Mouse (Mus musculus) kidney, embryonic 15.5 days (tissue): ENCODE results near the gene BC037034. TPM values are rescaled to one million over a fixed set of nuclear protein-coding genes. Genes with fewer than 3 reads are reported as not detected.
A peak's percentile ranks its signal among the peaks of the same experiment; 100 is the strongest.

Experiments used
- ATAC-seq: fragments of 200-750 bp; cut with Nextera tagmentation; replicated peaks from 2 replicates; pipeline ENCODE4 v1.8.0; 2017; ENCODE audit warnings: moderate TSS enrichment; ENCODE audit not compliant: low FRiP score
- H3K27ac ChIP-seq: fragments of 300-500 bp; sonication (generic); 2 replicates; pipeline ENCODE4 v1.5.1; 2015; ENCODE audit warnings: mild to moderate bottlenecking, inconsistent platforms
- H3K27me3 ChIP-seq: fragments of 300-500 bp; sonication (generic); 2 replicates; pipeline ENCODE4 v1.6.1; 2015; ENCODE audit warnings: inconsistent platforms
- H3K36me3 ChIP-seq: fragments of 300-500 bp; sonication (generic); 2 replicates; pipeline ENCODE4 v1.6.1; 2015; ENCODE audit warnings: inconsistent platforms
- H3K4me1 ChIP-seq: fragments of 300-500 bp; sonication (generic); 2 replicates; pipeline ENCODE4 v1.6.1; 2015; ENCODE audit warnings: inconsistent platforms
- H3K4me2 ChIP-seq: fragments of 300-500 bp; sonication (generic); 2 replicates; pipeline ENCODE4 v1.6.1; 2015; ENCODE audit warnings: moderate library complexity, mild to moderate bottlenecking, inconsistent platforms
- H3K4me3 ChIP-seq: fragments of 300-500 bp; sonication (generic); replicated peaks from 2 replicates; pipeline ENCODE4 v1.5.1; 2015; ENCODE audit warnings: mild to moderate bottlenecking, inconsistent platforms
- H3K9ac ChIP-seq: fragments of 300-500 bp; sonication (generic); 2 replicates; pipeline ENCODE4 v1.6.1; 2015; ENCODE audit warnings: mild to moderate bottlenecking, inconsistent platforms
- H3K9me3 ChIP-seq: fragments of 300-500 bp; sonication (generic); replicated peaks from 2 replicates; pipeline ENCODE4 v1.6.1; 2016; ENCODE audit warnings: inconsistent platforms
- WGBS: fragments of 180-500 bp; shearing (Covaris S2); methylation state at CpG from one replicate; pipeline ENCODE4 v1.1.7; 2015; ENCODE audit warnings: mixed read lengths; 5-methylcytosine and 5-hydroxymethylcytosine counted together
- polyA plus RNA-seq: library from polyadenylated mRNA; unstranded; fragments of >200 nt; fragmentation: Nextera tagmentation; extraction: Ambion mirVana; gene quantifications from 2 replicates; pipeline ENCODE4 v1.2.1, GENCODE M21; 2015

BC037034 gene
- 5.9 and 6.5 TPM in 2 replicates for polyA plus RNA-seq

DNA sequence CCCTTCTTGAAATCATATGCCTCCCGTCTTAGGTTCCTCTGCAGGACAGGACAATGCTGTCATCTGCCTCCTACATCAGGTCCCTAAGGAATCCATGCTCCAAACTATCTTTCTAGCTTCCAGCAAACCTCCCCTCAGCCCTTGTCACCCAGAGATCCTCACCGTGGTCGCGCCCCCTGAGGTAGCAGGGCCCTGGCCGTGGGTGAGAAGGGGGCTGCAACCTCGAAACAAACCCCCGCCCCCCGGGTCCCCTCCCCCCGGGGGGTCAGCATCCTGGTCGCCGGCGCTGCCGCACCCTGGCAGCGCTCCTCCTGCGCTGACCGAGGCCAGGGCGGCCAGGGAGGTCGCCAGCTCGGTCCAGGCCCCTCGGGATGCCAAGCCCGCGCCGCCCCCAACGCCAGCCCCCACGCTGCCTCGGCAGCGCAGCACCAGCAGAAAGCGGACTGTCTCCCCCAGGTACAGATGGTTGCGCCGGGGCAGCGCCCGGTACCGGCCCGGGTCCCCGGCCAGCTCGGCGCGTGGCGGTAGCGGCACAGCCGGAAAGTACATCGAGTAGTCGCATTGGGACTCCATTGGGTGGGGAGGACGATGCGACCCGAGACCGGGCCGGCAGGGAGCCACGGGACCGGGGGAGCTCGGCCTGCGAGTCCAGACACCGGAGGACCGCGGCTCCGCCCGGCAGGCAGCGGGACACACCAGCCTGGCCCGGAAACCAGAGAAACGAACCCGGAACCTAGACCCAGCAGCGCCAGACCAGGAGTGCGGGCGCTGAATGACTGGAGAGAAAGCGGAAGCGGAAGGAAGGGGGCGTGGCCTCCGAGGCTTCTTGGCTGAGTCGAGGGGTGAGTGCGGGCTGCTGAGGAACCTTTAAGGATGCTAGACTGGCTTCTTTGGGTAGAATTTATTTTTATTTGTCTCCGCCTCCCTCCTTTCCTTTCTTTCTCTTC, at the start of gene BC037034:
TSS of gene BC037034 (minus strand) at position 774 of the 947 bp plus-strand sequence.
- peak within 1 kb of the TSS; percentile 82 for H3K27ac ChIP-seq
- H3K27me3 ChIP-seq = no peaks in the 10 kb centered on the region
- peak within 1 kb of the TSS; percentile 92 for H3K9ac ChIP-seq
- peak within 1 kb of the TSS; percentile 79 for H3K4me3 ChIP-seq
- ATAC-seq = peak; percentile 92
- H3K4me1 ChIP-seq = peaks cover 37% of the 10 kb centered on the region
- H3K9me3 ChIP-seq = no peaks in the 10 kb centered on the region
- H3K4me2 ChIP-seq = peak within 1 kb of the TSS; percentile 85
- H3K36me3 ChIP-seq = peaks cover 51% of the 10 kb centered on the region
- WGBS = under 1% methylated on average over 64 of the region's 71 CpGs

DNA sequence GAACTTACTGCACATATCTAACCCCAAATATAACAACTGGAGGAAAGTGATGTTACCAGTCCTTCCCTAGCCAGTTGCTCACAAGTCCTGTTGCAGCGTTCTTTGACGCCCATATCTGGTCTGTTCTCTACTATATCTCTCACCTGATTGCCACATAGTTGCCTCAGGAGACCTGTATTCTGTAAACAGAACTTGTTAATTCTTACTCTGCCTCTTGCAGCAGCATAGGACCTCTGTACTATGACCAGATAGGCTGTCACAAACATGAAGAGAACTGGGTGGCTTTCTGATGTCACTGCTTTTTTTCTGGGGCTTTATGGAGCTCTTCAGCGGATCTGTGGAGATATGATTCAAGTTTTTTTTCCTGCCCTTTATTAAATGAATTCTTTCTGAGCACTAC, 49.0 kb upstream of the BC037034 start:
- Histone ChIP-seq H3K4me2 (no peak overlapping the region), H3K4me3 (no peak overlapping the region), H3K27ac (no peak overlapping the region), H3K4me1 (no peaks in the 10 kb centered on the region), H3K36me3 (no peaks in the 10 kb centered on the region), H3K27me3 (no peaks in the 10 kb centered on the region), H3K9me3 (no peaks in the 10 kb centered on the region), H3K9ac (no peak overlapping the region)
- ATAC-seq = no peak
- 88% methylated on average over 3 of the region's 3 CpGs for WGBS

GRCm38 (mm10) chr5:138299613-138300012, 35.8 kb upstream of the BC037034 start:
- no peaks in the 10 kb centered on the region for H3K4me1 ChIP-seq
- no peak for ATAC-seq
- 82% methylated on average over 2 of the region's 2 CpGs for WGBS

DNA sequence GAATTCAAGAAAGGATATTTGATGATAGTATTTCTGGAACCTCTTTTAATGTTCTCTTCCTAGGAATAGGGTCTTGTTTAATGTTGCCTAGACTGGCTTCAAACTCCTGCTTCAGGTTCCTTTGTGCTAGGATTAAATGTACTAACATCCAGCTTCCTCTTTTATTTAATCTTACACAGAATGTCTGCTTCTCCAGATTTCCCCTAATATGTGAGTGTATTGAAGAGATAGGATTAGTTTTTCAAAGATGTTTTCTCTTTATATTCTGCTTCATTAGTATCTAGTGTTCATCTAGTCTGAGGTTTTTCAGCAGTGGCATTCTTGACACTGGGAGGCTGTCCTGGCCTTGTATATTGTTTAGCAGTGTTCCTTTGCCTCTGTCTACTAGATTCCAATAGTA, 30.3 kb upstream of the BC037034 start:
- H3K36me3 ChIP-seq = no peaks in the 10 kb centered on the region
- H3K9me3 ChIP-seq = no peaks in the 10 kb centered on the region
- no peak overlapping the region for H3K27ac ChIP-seq
- H3K4me2 ChIP-seq = no peak overlapping the region
- ATAC-seq = no peak
- no peak overlapping the region for H3K9ac ChIP-seq
- H3K27me3 ChIP-seq = no peaks in the 10 kb centered on the region
- H3K4me3 ChIP-seq = no peak overlapping the region
- no peaks in the 10 kb centered on the region for H3K4me1 ChIP-seq

More at GRCm38 (mm10) chr5:138299613-138300012, 35.8 kb upstream of the BC037034 start:
- Histone ChIP-seq H3K9ac (no peak overlapping the region), H3K27me3 (no peaks in the 10 kb centered on the region), H3K27ac (no peak overlapping the region), H3K4me3 (no peak overlapping the region), H3K4me2 (no peak overlapping the region), H3K36me3 (no peaks in the 10 kb centered on the region), H3K9me3 (no peaks in the 10 kb centered on the region)

GRCm38 (mm10) chr5:138291638-138292037, 27.8 kb upstream of the BC037034 start:
- no peak for ATAC-seq
- Histone ChIP-seq H3K4me3 (no peak overlapping the region), H3K27ac (no peak overlapping the region), H3K9ac (no peak overlapping the region), H3K9me3 (no peaks in the 10 kb centered on the region), H3K4me2 (no peak overlapping the region), H3K27me3 (no peaks in the 10 kb centered on the region), H3K36me3 (no peaks in the 10 kb centered on the region), H3K4me1 (no peaks in the 10 kb centered on the region)
- 86% methylated on average over 1 of the region's 1 CpGs for WGBS

DNA sequence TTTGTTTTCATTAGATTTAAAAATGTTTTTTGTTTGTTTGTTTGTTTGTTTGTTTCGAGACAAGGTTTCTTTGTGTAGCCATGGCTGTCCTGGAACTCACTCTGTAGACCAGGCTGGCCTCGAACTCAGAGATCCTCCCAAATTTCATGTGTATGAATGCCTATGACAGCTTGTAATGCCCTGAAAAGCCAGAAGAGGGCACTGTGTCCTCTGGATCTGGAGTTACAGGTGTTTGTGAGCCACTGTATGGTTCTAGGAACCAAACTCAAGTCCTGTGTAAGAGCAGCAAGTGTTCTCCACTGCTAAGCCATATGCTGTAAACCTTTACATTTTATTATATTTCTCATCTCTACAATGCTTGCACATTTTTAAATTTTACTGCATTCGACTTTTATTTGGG, 24.0 kb upstream of the BC037034 start:
- Histone ChIP-seq H3K4me2 (no peak overlapping the region), H3K9ac (no peak overlapping the region), H3K36me3 (no peaks in the 10 kb centered on the region), H3K27ac (no peak overlapping the region), H3K9me3 (no peaks in the 10 kb centered on the region), H3K27me3 (no peaks in the 10 kb centered on the region), H3K4me3 (no peak overlapping the region), H3K4me1 (no peaks in the 10 kb centered on the region)
- ATAC-seq = no peak
- WGBS = 75% methylated on average over 3 of the region's 3 CpGs

GRCm38 (mm10) chr5:138283540-138283939, 19.7 kb upstream of the BC037034 start:
- ATAC-seq = no peak
- 61% methylated on average over 1 of the region's 1 CpGs for whole genome bisulfite sequencing
- peaks cover 7% of the 10 kb centered on the region; the same call in 1 of the 2 replicates for H3K9me3 ChIP-seq

DNA sequence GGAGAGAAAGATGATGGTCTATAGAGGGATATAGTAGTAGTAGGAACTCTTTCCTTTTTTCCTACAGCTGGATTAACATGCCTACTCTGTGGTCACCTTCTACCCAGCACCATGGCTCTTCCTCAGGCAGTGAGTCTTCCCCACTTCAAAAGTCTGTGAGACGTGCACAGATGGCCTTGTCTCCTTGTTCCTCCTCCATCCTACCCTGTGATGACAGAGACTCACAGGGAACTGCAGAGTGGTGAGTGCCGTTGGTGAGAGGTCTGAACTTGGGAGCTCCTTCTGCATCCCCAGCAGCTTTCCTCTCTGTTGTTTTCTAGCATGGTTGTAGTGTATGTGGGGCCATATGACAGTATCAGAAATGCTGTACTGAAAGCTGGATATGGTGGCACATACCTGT, 18.0 kb upstream of the BC037034 start:
- no peak overlapping the region for H3K27ac ChIP-seq
- H3K9me3 ChIP-seq = peaks cover 7% of the 10 kb centered on the region; the same call in 1 of the 2 replicates
- peaks cover 7% of the 10 kb centered on the region; the same call in 1 of the 2 replicates for H3K27me3 ChIP-seq
- H3K36me3 ChIP-seq = peaks cover 9% of the 10 kb centered on the region
- no peak overlapping the region for H3K9ac ChIP-seq
- WGBS = 73% methylated on average over 2 of the region's 2 CpGs
- ATAC-seq = no peak
- no peak overlapping the region for H3K4me3 ChIP-seq
- H3K4me2 ChIP-seq = no peak overlapping the region
- H3K4me1 ChIP-seq = peaks cover 22% of the 10 kb centered on the region

More at GRCm38 (mm10) chr5:138283540-138283939, 19.7 kb upstream of the BC037034 start:
- H3K27me3 ChIP-seq = peaks cover 7% of the 10 kb centered on the region; the same call in 1 of the 2 replicates
- peaks cover 14% of the 10 kb centered on the region for H3K4me1 ChIP-seq
- no peak overlapping the region for H3K4me3 ChIP-seq
- H3K36me3 ChIP-seq = no peaks in the 10 kb centered on the region
- H3K4me2 ChIP-seq = no peak overlapping the region
- no peak overlapping the region for H3K9ac ChIP-seq
- no peak overlapping the region for H3K27ac ChIP-seq

DNA sequence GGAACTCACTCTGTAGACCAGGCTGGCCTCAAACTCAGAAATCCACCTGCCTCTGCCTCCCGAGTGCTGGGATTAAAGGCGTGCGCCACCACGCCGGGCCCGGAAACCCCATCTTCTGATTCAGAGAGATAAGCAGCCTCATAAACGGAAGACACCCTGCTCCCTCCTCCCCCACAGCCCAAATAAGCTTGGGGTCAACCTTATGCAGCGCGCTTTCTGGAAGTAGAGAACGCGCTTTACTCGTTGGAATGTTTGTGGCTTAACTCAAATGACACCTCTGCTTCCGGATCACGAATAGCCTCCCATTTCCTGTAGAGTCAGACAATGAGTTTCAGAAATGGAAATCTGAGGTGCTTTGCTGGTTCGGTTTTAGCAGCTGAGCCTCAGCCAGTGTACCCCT, 17.0 kb upstream of the BC037034 start:
- 90% methylated on average over 15 of the region's 15 CpGs for WGBS
- peak overlapping the region; percentile 84; the same call in 1 of the 2 replicates for H3K4me2 ChIP-seq
- H3K4me1 ChIP-seq = peaks cover 31% of the 10 kb centered on the region

DNA sequence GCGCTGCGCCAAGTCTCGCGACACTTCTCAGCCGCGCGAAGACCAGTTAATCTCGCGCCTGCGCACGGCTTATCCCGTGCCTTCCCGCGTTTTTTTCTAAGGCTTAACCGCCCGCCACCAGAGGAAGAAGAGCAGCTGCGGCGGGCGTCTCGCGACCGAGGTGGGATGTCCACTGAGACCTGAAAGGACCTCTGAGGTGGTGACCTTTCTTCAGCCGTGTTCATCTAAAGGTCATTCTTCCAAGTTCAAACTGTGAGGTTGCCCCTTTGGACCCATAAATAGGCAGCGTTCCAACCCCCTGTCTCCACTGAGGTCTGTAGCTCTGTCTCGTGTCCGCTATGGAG, 16.6 kb upstream of the BC037034 start:
- WGBS = 24% methylated on average over 26 of the region's 26 CpGs
- no peak for ATAC-seq
- peaks cover 7% of the 10 kb centered on the region; the same call in 1 of the 2 replicates for H3K27me3 ChIP-seq

More for the DNA sequence above, 17.0 kb upstream of the BC037034 start:
- Histone ChIP-seq H3K27ac (no peak overlapping the region), H3K9me3 (peaks cover 7% of the 10 kb centered on the region; the same call in 1 of the 2 replicates), H3K36me3 (peaks cover 14% of the 10 kb centered on the region), H3K4me3 (no peak overlapping the region), H3K9ac (no peak overlapping the region), H3K27me3 (peaks cover 7% of the 10 kb centered on the region; the same call in 1 of the 2 replicates)
- ATAC-seq = no peak

GRCm38 (mm10) chr5:138279585-138280424, 16.0 kb upstream of the BC037034 start, which contains the start of the genes Gm43720, Gpc2 and Stag3:
Gene Gm43720, minus strand, starts transcription at chr5:138279958.
Gene Gpc2, minus strand, starts transcription at chr5:138280005.
Gene Stag3, plus strand, starts transcription at chr5:138280240.
- Histone ChIP-seq H3K4me3 (peak within 1 kb of the TSS; percentile 80), H3K4me2 (peak within 1 kb of the TSS; percentile 84), H3K9me3 (peaks cover 7% of the 10 kb centered on the region; the same call in 1 of the 2 replicates), H3K27ac (peak within 1 kb of the TSS; percentile 66; the same call in 1 of the 2 replicates), H3K9ac (peak within 1 kb of the TSS; percentile 87), H3K36me3 (peaks cover 14% of the 10 kb centered on the region), H3K4me1 (peaks cover 41% of the 10 kb centered on the region), H3K27me3 (peaks cover 7% of the 10 kb centered on the region; the same call in 1 of the 2 replicates)
- ATAC-seq = peak; percentile 99
- WGBS = under 1% methylated on average over 55 of the region's 56 CpGs

More for the DNA sequence above, 16.6 kb upstream of the BC037034 start:
- Histone ChIP-seq H3K4me2 (peak overlapping the region; percentile 84), H3K4me1 (peaks cover 36% of the 10 kb centered on the region), H3K9me3 (peaks cover 7% of the 10 kb centered on the region; the same call in 1 of the 2 replicates), H3K36me3 (peaks cover 14% of the 10 kb centered on the region), H3K4me3 (peak overlapping the region; percentile 80), H3K9ac (no peak overlapping the region), H3K27ac (no peak overlapping the region)
